10 mouse cellular contexts compared by ENCODE assay signal in genomic region chr10:19277103-19277827, GRCm38 (mm10).
A peak's percentile ranks its signal among the peaks of the same experiment; 100 is the strongest.
DNase-seq lines count a peak whose midpoint lies in the region; ATAC-seq and TF ChIP-seq lines count a peak whose summit lies in the region.
"Had no signal": no experiment of that assay in that cellular context is flagged by ENCODE, and none has a peak within 500 bp of the region (broad histone marks: within the 10 kb centered on the region; RNA-seq: fewer than 3 reads in every experiment).

No protein-coding gene starts in this region.

- peak; percentile 95 for ATAC-seq in forebrain, embryonic 12.5 days (ENCODE audit: low FRiP score)
- ATAC-seq in neural tube, embryonic 14.5 days (ENCODE audit: low read depth) = peak; percentile 92

- H3K27ac ChIP-seq in left cerebral cortex, adult 2 months = no peak overlapping the region
- H3K27ac ChIP-seq in forebrain, embryonic 12.5 days = peak overlapping the region; percentile 54; the same call in 1 of the 2 replicates
- H3K27ac ChIP-seq in neural tube, embryonic 14.5 days (ENCODE audit: low read depth, low read length) = no peak overlapping the region

- no peak overlapping the region for H3K4me3 ChIP-seq in left cerebral cortex, adult 2 months
- no peak overlapping the region for H3K4me3 ChIP-seq in forebrain, embryonic 12.5 days (replicated peaks)
- H3K4me3 ChIP-seq in neural tube, embryonic 14.5 days (ENCODE audit: low read depth, low read length) = no peak overlapping the region

- no peak overlapping the region for H3K4me2 ChIP-seq in forebrain, embryonic 12.5 days
- no peak overlapping the region for H3K4me2 ChIP-seq in neural tube, embryonic 14.5 days (ENCODE audit: low read depth, low read length)
- H3K4me2 ChIP-seq: lung, embryonic 14.5 days had no signal

- WGBS in forebrain, embryonic 12.5 days = 23% methylated on average over 9 of the region's 9 CpGs
- 28% methylated on average over 9 of the region's 9 CpGs for WGBS in neural tube, embryonic 14.5 days

- no peak for TF ChIP-seq CTCF in left cerebral cortex, adult 2 months (IDR thresholded peaks at IDR 0.05)

- H3K9me3 ChIP-seq in forebrain, embryonic 12.5 days = no peaks in the 10 kb centered on the region
- H3K9me3 ChIP-seq in neural tube, embryonic 14.5 days (ENCODE audit: control insufficient read depth, low read length) = no peaks in the 10 kb centered on the region

- peaks cover 11% of the 10 kb centered on the region for H3K4me1 ChIP-seq in forebrain, embryonic 12.5 days
- H3K4me1 ChIP-seq in neural tube, embryonic 14.5 days (ENCODE audit: control insufficient read depth, insufficient read depth, low read length) = no peaks in the 10 kb centered on the region

- H3K36me3 ChIP-seq in forebrain, embryonic 12.5 days (replicated peaks) = no peaks in the 10 kb centered on the region
- H3K36me3 ChIP-seq in neural tube, embryonic 14.5 days (ENCODE audit: control insufficient read depth, insufficient read depth, low read length) = no peaks in the 10 kb centered on the region

- H3K9ac ChIP-seq in forebrain, embryonic 12.5 days = no peak overlapping the region
- H3K9ac ChIP-seq in neural tube, embryonic 14.5 days (replicated peaks; ENCODE audit: low read depth, low read length) = no peak overlapping the region
- H3K9ac ChIP-seq: lung, embryonic 14.5 days had no signal

- peak; percentile 3 to 5 for DNase-seq in left cerebral cortex, postnatal 25 days (ENCODE audit: low spot score in 2 of 2)
- no peak for DNase-seq in left cerebral cortex, adult 2 months (ENCODE audit: extremely low spot score in 1 of 2, low spot score in 2 of 2)
- peak; percentile 44 to 67 for DNase-seq in layer of hippocampus, adult 8-10 months (ENCODE audit: low spot score in 2 of 2)
- no peak for DNase-seq in gastrocnemius, postnatal 10 days
- DNase-seq in ovary, adult 18-20 months (ENCODE audit: low spot score) = no peak
- no peak for DNase-seq in spleen, adult 18-20 months
- DNase-seq: lung, embryonic 14.5 days; thymus, adult 2 months had no signal

- H3K27me3 ChIP-seq in forebrain, embryonic 12.5 days = no peaks in the 10 kb centered on the region
- no peaks in the 10 kb centered on the region for H3K27me3 ChIP-seq in neural tube, embryonic 14.5 days (ENCODE audit: control insufficient read depth, insufficient read depth, low read length)

- intact Hi-C loops in left cerebral cortex, postnatal 25 days (cut with DNase I) = no loop called here
- intact Hi-C loops in left cerebral cortex, adult 2 months (cut with DNase I) = no loop called here

Comparison
In these comparisons a context has a peak if more than half of its experiments do, and no peak if none do; other contexts are left out.
1. DNase-seq: peak in left cerebral cortex, postnatal 25 days (2 of 2) and layer of hippocampus, adult 8-10 months (2 of 2); none in left cerebral cortex, adult 2 months (0 of 2), gastrocnemius, postnatal 10 days (single experiment), ovary, adult 18-20 months (single experiment) and spleen, adult 18-20 months (0 of 2).